Mouse (Mus musculus) brain, adult 10 weeks (tissue): ENCODE results near the gene Usp16. TPM values are rescaled to one million over a fixed set of nuclear protein-coding genes. Genes with fewer than 3 reads are reported as not detected.

ENCODE experiments used
- polyA plus RNA-seq: library from polyadenylated mRNA; stranded (reverse); fragments of 350-450 nt; fragmentation: Illumina TruSeq; extraction: RNeasy Lipid Tissue Mini Kit (QIAGEN cat#74804); gene quantifications from one replicate; pipeline ENCODE4 v1.2.3, GENCODE M21; 2015; ENCODE audit warnings: low read depth, low replicate concordance

Usp16 gene
- 56.4 TPM for polyA plus RNA-seq

DNA sequence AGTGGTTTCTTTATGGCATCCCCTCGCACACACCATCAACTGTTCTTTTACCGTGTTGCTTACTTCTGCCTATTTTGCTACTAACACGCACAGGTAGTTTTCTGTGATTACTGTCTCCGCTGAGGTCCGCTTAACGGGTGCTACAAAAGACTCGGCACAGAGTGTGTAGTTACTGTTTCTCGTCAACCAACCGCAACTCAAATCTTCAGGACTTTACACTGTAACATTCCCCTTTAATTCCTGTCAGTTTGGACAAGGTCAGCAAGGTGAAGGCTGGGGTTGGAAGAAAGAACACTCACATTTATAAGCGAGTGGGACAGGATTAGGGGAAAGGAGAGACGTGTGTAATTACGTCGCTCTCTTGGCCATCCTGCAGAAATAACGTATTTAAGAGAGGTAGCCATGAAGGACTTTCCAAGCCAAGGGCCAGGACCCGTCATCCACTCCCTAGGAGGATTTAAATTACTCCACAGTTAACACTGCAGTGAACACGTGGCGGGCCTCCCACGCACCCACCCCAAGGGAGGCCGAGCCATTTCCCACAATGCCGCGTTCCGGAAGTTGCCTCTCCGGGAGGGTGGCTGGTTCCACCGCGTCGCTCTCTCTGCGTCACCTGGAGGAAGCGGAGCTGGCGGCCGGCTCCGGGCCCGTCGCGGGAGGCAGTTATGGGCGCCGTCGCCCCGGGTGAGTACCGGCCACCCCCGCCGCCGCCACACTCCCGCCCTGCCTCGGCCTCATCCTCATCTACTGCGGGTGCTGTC, at the start of gene Usp16:
Gene Usp16, plus strand, starts transcription at position 285 of the 761 bp plus-strand sequence.

DNA sequence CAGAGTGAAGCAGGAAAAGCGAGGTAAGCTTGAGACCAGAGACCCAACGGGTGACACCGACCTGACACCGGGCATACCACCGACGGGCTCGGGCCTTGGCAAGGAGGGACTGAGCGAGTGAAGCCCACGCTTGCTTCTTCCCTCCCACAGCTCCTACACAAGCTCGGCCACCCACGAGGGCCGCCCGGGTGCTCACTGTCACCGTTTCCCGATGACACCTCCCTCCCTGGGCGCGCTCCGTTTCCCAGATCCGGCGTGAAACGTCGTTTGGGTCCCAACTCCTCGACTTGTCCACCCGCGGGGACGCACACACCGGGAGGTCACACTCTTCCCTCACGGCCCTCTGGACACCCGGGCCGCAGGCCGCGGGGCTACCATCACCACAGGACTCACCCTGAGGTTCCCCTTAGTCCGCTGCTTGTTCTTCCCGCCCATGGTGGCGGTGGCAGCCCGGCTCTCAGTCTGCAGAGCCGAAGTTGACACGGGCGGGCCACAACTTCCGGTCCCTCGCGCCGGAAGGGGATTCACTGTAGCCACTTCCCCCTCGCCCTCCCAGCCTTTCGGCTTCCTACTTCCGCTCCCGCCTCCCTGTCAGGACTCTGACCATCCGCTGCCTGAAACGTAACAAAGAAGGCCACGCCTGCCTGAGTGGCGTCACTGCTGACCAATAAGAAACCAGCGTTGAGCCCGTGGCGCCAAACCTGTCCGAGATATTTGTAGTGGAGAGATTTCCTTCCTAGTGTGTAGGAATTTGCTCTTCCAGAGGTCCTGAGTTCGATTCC, 22.3 kb upstream of the Usp16 start, which contains the start of gene Ltn1:
Gene Ltn1, minus strand, starts transcription at position 580 of the 782 bp plus-strand sequence.

DNA sequence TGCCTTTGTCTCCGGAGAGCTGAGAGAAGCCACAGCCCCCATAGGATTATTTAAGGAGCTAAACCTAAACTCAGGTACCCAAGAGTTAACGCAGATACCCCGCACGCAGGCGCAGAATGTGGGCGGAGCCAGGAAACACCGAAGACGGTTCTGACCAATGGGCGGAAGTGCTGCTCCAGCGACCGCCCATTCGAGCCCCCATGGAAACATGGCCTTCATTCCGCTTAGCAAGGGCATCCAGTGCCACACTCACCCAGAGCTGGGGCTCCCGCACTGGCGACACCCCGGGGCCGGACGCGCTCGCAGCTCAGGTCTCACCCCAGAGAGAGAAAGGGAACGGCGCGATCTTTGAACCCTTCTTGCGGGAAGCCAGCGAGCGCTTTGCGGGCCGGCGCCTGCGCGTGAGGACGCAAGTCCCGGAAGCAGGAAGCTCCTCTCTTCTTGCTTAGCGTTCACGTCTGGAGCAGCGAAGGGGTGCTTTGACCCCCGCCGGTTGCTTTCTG, 14.3 kb upstream of the Usp16 start, which contains the start of gene Rwdd2b:
Gene Rwdd2b, minus strand, starts transcription at position 390 of the 503 bp plus-strand sequence.

DNA sequence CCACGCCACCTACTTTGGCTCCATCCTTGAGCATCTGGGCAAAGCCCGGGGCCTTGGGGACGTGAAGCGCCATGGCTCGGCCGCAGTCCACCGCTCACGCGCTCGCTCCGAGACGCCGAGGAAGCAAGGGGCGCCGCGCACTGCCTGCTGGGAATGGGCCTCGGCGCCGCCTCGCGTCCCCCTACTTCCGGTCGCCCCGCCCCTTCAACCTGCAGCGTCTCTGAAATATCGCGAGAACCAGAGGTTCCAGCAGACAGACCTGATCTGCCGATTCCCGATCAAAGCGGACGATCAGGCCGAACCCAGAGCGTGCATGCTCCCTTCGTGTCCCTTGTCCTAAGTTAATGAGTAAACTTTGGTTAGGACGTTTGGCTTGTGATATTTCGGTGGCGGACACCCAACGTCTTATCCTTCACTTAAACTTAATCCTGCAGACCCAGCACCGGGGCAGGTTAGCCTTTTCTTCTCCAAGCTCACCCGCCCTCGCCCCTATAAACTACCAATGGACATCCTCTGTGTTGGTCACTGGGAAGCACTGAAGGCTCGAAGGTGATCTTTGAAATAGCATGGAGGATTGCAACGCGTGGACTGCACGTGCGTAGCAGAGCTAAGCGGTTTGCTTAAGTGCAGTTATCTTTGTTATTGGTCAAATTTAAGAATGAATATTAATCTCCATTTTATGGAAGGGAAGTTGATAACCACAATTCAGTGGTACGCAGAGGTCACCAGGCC, 41.4 kb downstream of the Usp16 start, which contains the start of gene Cct8:
Gene Cct8, minus strand, starts transcription at position 158 of the 732 bp plus-strand sequence.

Other genes starting within 250 kb of the Usp16 start
- 28.7 TPM for gene N6amt1, start 100.5 kb upstream of the Usp16 start, polyA plus RNA-seq
- gene Ltn1, start 22.1 kb upstream of the Usp16 start, polyA plus RNA-seq: 22.9 TPM
- 12.2 TPM for gene Rwdd2b, start 14.1 kb upstream of the Usp16 start, polyA plus RNA-seq
- gene Cct8, start 41.2 kb downstream of the Usp16 start, polyA plus RNA-seq: 196 TPM
- 1.5 TPM for gene Map3k7cl, start 98.6 kb downstream of the Usp16 start, polyA plus RNA-seq
- 6.7 TPM for gene Bach1, start 244.2 kb downstream of the Usp16 start, polyA plus RNA-seq